Mouse (Mus musculus) induced T-regulatory cell, adult 2 months (primary cell): Measurements from ENCODE around the gene Tox2.

Experiments used
- DNase-seq: peaks from one replicate; pipeline ENCODE4 v3.0.0-alpha.2; 2012; ENCODE audit warnings: low read depth

Gene Tox2

GRCm38 (mm10) chr2:163205262-163205647 lies 2.3 kb downstream of the Tox2 start:
- DNase-seq: peak; percentile 25

GRCm38 (mm10) chr2:163205737-163206490 lies 3.0 kb downstream of the Tox2 start:
- no peak for DNase-seq

GRCm38 (mm10) chr2:163207315-163207714 lies 4.4 kb downstream of the Tox2 start:
- DNase-seq: peak; percentile 69

- no peak for DNase-seq
These were observed 6.2 kb downstream of the Tox2 start for GRCm38 (mm10) chr2:163209139-163209538.

GRCm38 (mm10) chr2:163213085-163213484 lies 10.2 kb downstream of the Tox2 start:
- no peak for DNase-seq

GRCm38 (mm10) chr2:163218095-163218494 lies 15.2 kb downstream of the Tox2 start:
- no peak for DNase-seq

GRCm38 (mm10) chr2:163218571-163218970 lies 15.6 kb downstream of the Tox2 start:
- no peak for DNase-seq

GRCm38 (mm10) chr2:163219447-163219846 lies 16.5 kb downstream of the Tox2 start:
- no peak for DNase-seq

- DNase-seq: no peak
These were observed 17.8 kb downstream of the Tox2 start for GRCm38 (mm10) chr2:163220706-163221105.

GRCm38 (mm10) chr2:163225302-163225701 lies 22.4 kb downstream of the Tox2 start:
- DNase-seq: no peak

- DNase-seq: peak; percentile 89
These were observed 26.1 kb downstream of the Tox2 start for GRCm38 (mm10) chr2:163229050-163229449.

- peak; percentile 68 for DNase-seq
These were observed 29.0 kb downstream of the Tox2 start for GRCm38 (mm10) chr2:163231781-163232534.

GRCm38 (mm10) chr2:163233666-163234065 lies 30.7 kb downstream of the Tox2 start:
- peak; percentile 36 for DNase-seq

GRCm38 (mm10) chr2:163236057-163236456 lies 33.1 kb downstream of the Tox2 start:
- no peak for DNase-seq

GRCm38 (mm10) chr2:163237999-163238529 lies 35.1 kb downstream of the Tox2 start:
- DNase-seq: no peak

- DNase-seq: no peak
These were observed 37.0 kb downstream of the Tox2 start for GRCm38 (mm10) chr2:163239945-163240344.

GRCm38 (mm10) chr2:163241867-163242266 lies 38.9 kb downstream of the Tox2 start:
- DNase-seq: no peak

GRCm38 (mm10) chr2:163243917-163244852 lies 41.3 kb downstream of the Tox2 start:
- DNase-seq: no peak

GRCm38 (mm10) chr2:163248912-163249311 lies 46.0 kb downstream of the Tox2 start:
- no peak for DNase-seq

GRCm38 (mm10) chr2:163252645-163253044 lies 49.7 kb downstream of the Tox2 start:
- peak; percentile 57 for DNase-seq

- peak; percentile 83 for DNase-seq
These were observed 50.5 kb downstream of the Tox2 start for GRCm38 (mm10) chr2:163253248-163254099.
